11 mouse cellular contexts compared by ENCODE assay signal in the genomic region with DNA sequence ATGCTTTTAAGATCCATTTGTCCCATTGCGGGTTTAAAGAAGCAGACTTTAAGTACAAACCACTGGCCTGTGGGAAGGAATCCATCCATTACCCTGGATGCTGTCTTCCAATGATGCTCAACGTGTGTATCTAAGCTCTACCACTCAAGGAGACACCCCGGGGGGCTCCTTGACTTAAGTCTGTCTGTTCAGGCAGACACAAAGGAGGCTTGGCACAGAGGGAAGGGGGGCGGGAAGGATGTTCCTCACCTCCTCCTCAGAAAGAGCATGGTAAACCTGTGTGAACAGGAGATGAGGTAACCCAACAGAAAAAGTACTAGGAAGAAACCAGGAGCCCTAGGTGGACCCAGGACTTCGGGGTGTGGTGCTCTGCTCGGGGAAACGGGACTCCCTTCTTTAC. TPM values are rescaled to one million over a fixed set of nuclear protein-coding genes. Genes with fewer than 3 reads are reported as not detected.
DNase-seq lines count a peak whose midpoint lies in the region; ATAC-seq and TF ChIP-seq lines count a peak whose summit lies in the region.
"Had no signal": no experiment of that assay in that cellular context is flagged by ENCODE, and none has a peak within 500 bp of the region (broad histone marks: within the 10 kb centered on the region; RNA-seq: fewer than 3 reads in every experiment).

No protein-coding gene starts in this region.

- no peaks in the 10 kb centered on the region for H3K27me3 ChIP-seq in midbrain, embryonic 14.5 days (ENCODE audit: control insufficient read depth, insufficient read depth, low read length)
- H3K27me3 ChIP-seq in midbrain, embryonic 13.5 days = peaks cover 30% of the 10 kb centered on the region; the same call in 1 of the 2 replicates
- H3K27me3 ChIP-seq in embryonic facial prominence, embryonic 15.5 days = no peaks in the 10 kb centered on the region
- H3K27me3 ChIP-seq in limb, embryonic 13.5 days = peaks cover 2% of the 10 kb centered on the region; the same call in 1 of the 2 replicates
- H3K27me3 ChIP-seq in thymus, adult 2 months (ENCODE audit: control insufficient read depth, insufficient read depth, low read length) = no peaks in the 10 kb centered on the region; the same call in 1 of the 2 replicates

- 0 out of 2 replicates have a peak, but pooled peaks cover 3% of the 10 kb centered on the region for H3K4me1 ChIP-seq in midbrain, embryonic 14.5 days (ENCODE audit: control insufficient read depth, insufficient read depth, low read length)
- H3K4me1 ChIP-seq in midbrain, embryonic 13.5 days (replicated peaks) = peaks cover 49% of the 10 kb centered on the region
- H3K4me1 ChIP-seq in embryonic facial prominence, embryonic 15.5 days = peaks cover 73% of the 10 kb centered on the region
- H3K4me1 ChIP-seq in limb, embryonic 13.5 days = peaks cover 78% of the 10 kb centered on the region
- H3K4me1 ChIP-seq in thymus, adult 2 months (replicated peaks; ENCODE audit: control insufficient read depth, insufficient read depth, low read length) = no peaks in the 10 kb centered on the region

- H3K9ac ChIP-seq in midbrain, embryonic 14.5 days (replicated peaks; ENCODE audit: low read length) = no peak overlapping the region
- H3K9ac ChIP-seq in midbrain, embryonic 13.5 days (replicated peaks) = no peak overlapping the region
- H3K9ac ChIP-seq in embryonic facial prominence, embryonic 15.5 days = no peak overlapping the region
- no peak overlapping the region for H3K9ac ChIP-seq in limb, embryonic 13.5 days

- H3K4me2 ChIP-seq in midbrain, embryonic 14.5 days (ENCODE audit: low read length) = no peak overlapping the region
- no peak overlapping the region for H3K4me2 ChIP-seq in midbrain, embryonic 13.5 days (replicated peaks)
- H3K4me2 ChIP-seq in embryonic facial prominence, embryonic 15.5 days (replicated peaks) = no peak overlapping the region
- H3K4me2 ChIP-seq in limb, embryonic 13.5 days (replicated peaks) = peak overlapping the region; percentile 44

- no peaks in the 10 kb centered on the region for H3K9me3 ChIP-seq in midbrain, embryonic 14.5 days (ENCODE audit: control insufficient read depth, low read length)
- no peaks in the 10 kb centered on the region for H3K9me3 ChIP-seq in midbrain, embryonic 13.5 days
- 0 out of 2 replicates have a peak, but pooled peaks cover 2% of the 10 kb centered on the region for H3K9me3 ChIP-seq in embryonic facial prominence, embryonic 15.5 days (replicated peaks)
- peaks cover 3% of the 10 kb centered on the region; the same call in 1 of the 2 replicates for H3K9me3 ChIP-seq in limb, embryonic 13.5 days

- no peak for TF ChIP-seq POLR2A in thymus, adult 2 months (IDR thresholded peaks at IDR 0.05; ENCODE audit: control insufficient read depth, extremely low read depth, insufficient read depth, low read length, poor library complexity)

- TF ChIP-seq CTCF in thymus, adult 2 months (IDR thresholded peaks at IDR 0.05; ENCODE audit: borderline replicate concordance, control insufficient read depth, extremely low read depth, insufficient read depth, low read length, poor library complexity) = no peak

- H3K36me3 ChIP-seq in midbrain, embryonic 14.5 days (ENCODE audit: control insufficient read depth, insufficient read depth, low read length) = no peaks in the 10 kb centered on the region
- H3K36me3 ChIP-seq in midbrain, embryonic 13.5 days = no peaks in the 10 kb centered on the region
- no peaks in the 10 kb centered on the region for H3K36me3 ChIP-seq in embryonic facial prominence, embryonic 15.5 days
- no peaks in the 10 kb centered on the region; the same call in 1 of the 2 replicates for H3K36me3 ChIP-seq in limb, embryonic 13.5 days
- H3K36me3 ChIP-seq in thymus, adult 2 months (ENCODE audit: control insufficient read depth, insufficient read depth, low read length) = no peaks in the 10 kb centered on the region

- H3K4me3 ChIP-seq in midbrain, embryonic 14.5 days (replicated peaks; ENCODE audit: low read depth, low read length) = no peak overlapping the region
- no peak overlapping the region for H3K4me3 ChIP-seq in midbrain, embryonic 13.5 days (replicated peaks)
- H3K4me3 ChIP-seq in embryonic facial prominence, embryonic 15.5 days (replicated peaks) = no peak overlapping the region
- H3K4me3 ChIP-seq in limb, embryonic 13.5 days = no peak overlapping the region
- no peak overlapping the region for H3K4me3 ChIP-seq in thymus, adult 2 months (ENCODE audit: control insufficient read depth, insufficient read depth, low read length)

- no peak overlapping the region for H3K27ac ChIP-seq in midbrain, embryonic 14.5 days (replicated peaks; ENCODE audit: low read depth, low read length)
- H3K27ac ChIP-seq in midbrain, embryonic 13.5 days = no peak overlapping the region; the same call in 1 of the 2 replicates
- peak overlapping the region; percentile 55; the same call in 1 of the 2 replicates for H3K27ac ChIP-seq in embryonic facial prominence, embryonic 15.5 days (replicated peaks)
- H3K27ac ChIP-seq in limb, embryonic 13.5 days = peak overlapping the region; percentile 49; the same call in 1 of the 2 replicates
- no peak overlapping the region for H3K27ac ChIP-seq in thymus, adult 2 months (ENCODE audit: control insufficient read depth, insufficient read depth, low read length)
- H3K27ac ChIP-seq: kidney, postnatal 0 days had no signal

- WGBS in midbrain, embryonic 14.5 days = 22% methylated on average over 7 of the region's 7 CpGs
- WGBS in midbrain, embryonic 13.5 days = 15% methylated on average over 7 of the region's 7 CpGs
- WGBS in embryonic facial prominence, embryonic 15.5 days = 25% methylated on average over 7 of the region's 7 CpGs
- WGBS in limb, embryonic 13.5 days = 15% methylated on average over 7 of the region's 7 CpGs
- 53% methylated on average over 7 of the region's 7 CpGs for WGBS in thymus, adult 2 months

- no peak for ATAC-seq in midbrain, embryonic 14.5 days (ENCODE audit: low FRiP score, low TSS enrichment)
- ATAC-seq in midbrain, embryonic 13.5 days = no peak
- ATAC-seq in embryonic facial prominence, embryonic 15.5 days (ENCODE audit: insufficient number of reproducible peaks, low FRiP score, low TSS enrichment, low read depth) = no peak
- no peak for ATAC-seq in limb, embryonic 13.5 days (ENCODE audit: low FRiP score, low read depth)

- peak; percentile 64 for DNase-seq in heart, adult 11 months
- DNase-seq in heart, adult 8-10 months (ENCODE audit: low spot score) = no peak
- DNase-seq in midbrain, embryonic 14.5 days = peak; percentile 30
- no peak for DNase-seq in thymus, postnatal 14 days
- DNase-seq in thymus, adult 2 months = no peak
- DNase-seq: cerebellum, adult 18-20 months had no signal

RNA-seq across cellular contexts. Expression of a gene that starts 50.0 kb away (rescaled TPM):
- total RNA-seq in heart, adult 8-10 months (2022) = 1 to 10 TPM in 3 of 4 experiments, under 1 TPM in 1; 0.72 to 1.2 (median 1.0) TPM
- 0.82 and 3.2 TPM in 2 replicates for polyA plus RNA-seq in midbrain, embryonic 14.5 days (2014; fragmentation: Nextera tagmentation; extraction: Ambion mirVana)
- 1.9 and 3.5 TPM in 2 replicates for polyA plus RNA-seq in midbrain, embryonic 13.5 days (2015; fragmentation: Nextera tagmentation; extraction: Ambion mirVana)
- polyA plus RNA-seq in embryonic facial prominence, embryonic 15.5 days (2015; fragmentation: Nextera tagmentation; extraction: Ambion mirVana) = 24.0 and 24.6 TPM in 2 replicates
- 25.7 and 25.8 TPM in 2 replicates for polyA plus RNA-seq in limb, embryonic 13.5 days (2015; fragmentation: Nextera tagmentation; extraction: Ambion mirVana)
- polyA plus RNA-seq in thymus, adult 2 months (2012; rRNA removed) = 0.65 and 0.71 TPM in 2 replicates
- total RNA-seq: liver, adult 2 months had no signal

Comparison
In these comparisons a context has a peak if more than half of its experiments do, and no peak if none do; other contexts are left out.
1. DNase-seq: peak in heart, adult 11 months (single experiment) and midbrain, embryonic 14.5 days (single experiment); none in heart, adult 8-10 months (single experiment), thymus, postnatal 14 days (single experiment) and thymus, adult 2 months (single experiment).
2. H3K27ac ChIP-seq: peak in embryonic facial prominence, embryonic 15.5 days (single experiment) and limb, embryonic 13.5 days (single experiment); none in midbrain, embryonic 14.5 days (single experiment), midbrain, embryonic 13.5 days (single experiment) and thymus, adult 2 months (single experiment).